Mouse (Mus musculus): ENCODE results near the gene Zfp787. TPM values are rescaled to one million over a fixed set of nuclear protein-coding genes. Genes with fewer than 3 reads are reported as not detected.
A peak's percentile ranks its signal among the peaks of the same experiment; 100 is the strongest.
"Not testable (repeated sequence)": the region's sequence is repeated elsewhere in the genome, so short reads cannot be mapped to it uniquely, and the experiment has no call there.

Gene Zfp787
- total RNA-seq (2022) = 10 to 100 TPM; 24.7 to 29.4 (median 28.0) TPM

DNA sequence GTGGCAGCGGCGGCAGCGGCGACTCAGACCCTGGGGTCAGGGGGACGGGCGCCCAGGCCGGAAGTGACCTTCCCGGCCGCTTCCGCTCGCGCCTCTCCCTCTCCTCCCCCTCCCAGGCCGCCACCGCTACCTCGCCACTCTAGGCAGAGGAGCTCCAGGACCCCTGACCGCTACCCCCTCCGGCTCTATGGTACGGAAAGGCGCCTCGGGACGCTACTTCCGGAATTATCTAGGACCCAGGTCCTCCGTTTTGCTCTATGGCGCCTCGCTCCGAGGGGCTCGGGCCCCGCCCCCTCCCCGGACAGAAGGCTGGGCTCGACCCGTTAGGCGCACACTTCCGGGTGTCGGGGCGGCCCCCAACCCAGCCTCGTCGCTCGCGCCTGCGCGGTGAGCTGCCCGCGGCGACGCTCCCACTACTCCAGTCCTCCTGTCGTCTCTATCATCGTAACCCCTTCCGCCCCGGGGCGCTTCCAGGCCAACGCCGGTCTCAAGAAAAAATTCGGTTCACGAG is at the start of gene Zfp787:
Gene Zfp787, minus strand, starts transcription at position 97 of the 511 bp plus-strand sequence.
- DNase-seq (ENCODE audit: low spot score) = peak; percentile 94

DNA sequence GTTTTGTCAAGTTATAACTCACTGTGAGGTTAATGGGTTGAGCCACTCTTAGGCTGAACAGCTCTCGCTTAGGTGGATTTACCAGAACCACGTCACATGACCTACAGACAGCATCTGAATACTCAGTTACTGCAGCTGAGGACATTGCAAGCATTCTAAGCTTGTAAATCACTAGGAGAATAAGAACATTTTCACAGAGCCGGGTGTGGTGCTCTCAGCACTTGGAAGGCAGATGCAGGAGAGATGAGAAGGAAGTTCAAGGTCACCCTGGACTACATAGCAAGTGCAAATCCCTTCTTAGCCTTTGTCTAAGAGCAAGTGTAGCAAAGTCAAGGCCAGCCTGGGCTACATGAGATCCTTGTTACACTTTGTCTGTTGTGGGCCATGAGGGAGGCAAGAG is 48.4 kb upstream of the Zfp787 start:
- no peak for DNase-seq (ENCODE audit: low spot score)

- DNase-seq (ENCODE audit: low spot score) = no peak
Measured at GRCm38 (mm10) chr7:6196790-6197189, 41.0 kb upstream of the Zfp787 start, which contains the start of gene Galp. Gene Galp, plus strand, starts transcription at chr7:6197090.

GRCm38 (mm10) chr7:6195777-6196176 is 40.0 kb upstream of the Zfp787 start:
- no peak for DNase-seq (ENCODE audit: low spot score)

- DNase-seq (ENCODE audit: low spot score) = peak; percentile 44
Measured at GRCm38 (mm10) chr7:6194129-6194528, 38.3 kb upstream of the Zfp787 start.

DNA sequence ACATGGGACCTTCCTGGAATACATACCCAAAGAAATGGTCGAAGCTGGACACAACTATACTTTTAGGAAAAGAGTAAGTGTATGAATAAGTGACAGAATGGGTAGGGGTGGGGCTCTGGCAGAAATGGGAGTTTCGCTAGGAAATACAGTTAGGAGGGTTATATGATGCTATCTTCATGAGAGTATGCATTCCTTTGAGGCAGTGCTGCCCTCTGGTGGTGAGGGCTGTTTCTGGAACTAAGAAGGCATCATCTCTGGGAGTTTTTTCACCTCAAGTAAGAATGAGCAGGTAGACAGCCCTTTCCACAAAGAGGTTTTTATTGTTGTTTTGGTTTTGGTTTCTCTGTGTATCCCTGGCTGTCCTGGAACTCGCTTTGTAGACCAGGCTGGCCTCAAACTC is 35.6 kb upstream of the Zfp787 start:
- peak; percentile 69 for DNase-seq (ENCODE audit: low spot score)

GRCm38 (mm10) chr7:6189542-6189941 is 33.7 kb upstream of the Zfp787 start:
- no peak for DNase-seq (ENCODE audit: low spot score)

GRCm38 (mm10) chr7:6186756-6187155 is 31.0 kb upstream of the Zfp787 start:
- DNase-seq (ENCODE audit: low spot score) = no peak

DNA sequence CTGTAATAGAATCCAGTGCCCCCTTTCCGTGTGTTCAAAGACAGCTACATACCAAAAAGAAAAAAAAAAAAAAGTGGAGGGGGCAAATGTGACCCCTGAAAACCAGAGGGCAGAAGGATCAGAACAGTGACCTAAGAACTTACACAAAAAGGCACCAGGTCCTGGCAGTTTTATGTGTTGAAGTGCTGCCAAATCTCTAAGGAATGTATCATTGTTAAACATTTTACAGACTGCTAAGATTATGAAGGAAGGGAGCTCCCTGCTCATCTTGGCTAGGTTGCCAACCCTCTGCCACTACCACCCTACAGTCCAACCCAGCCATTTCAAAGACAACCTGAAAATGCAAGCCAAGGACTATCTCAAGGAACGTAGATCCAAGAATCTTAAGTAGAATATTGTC is 30.4 kb upstream of the Zfp787 start:
- DNase-seq (ENCODE audit: low spot score) = no peak

GRCm38 (mm10) chr7:6185391-6185790 is 29.6 kb upstream of the Zfp787 start:
- DNase-seq (ENCODE audit: low spot score) = no peak

DNA sequence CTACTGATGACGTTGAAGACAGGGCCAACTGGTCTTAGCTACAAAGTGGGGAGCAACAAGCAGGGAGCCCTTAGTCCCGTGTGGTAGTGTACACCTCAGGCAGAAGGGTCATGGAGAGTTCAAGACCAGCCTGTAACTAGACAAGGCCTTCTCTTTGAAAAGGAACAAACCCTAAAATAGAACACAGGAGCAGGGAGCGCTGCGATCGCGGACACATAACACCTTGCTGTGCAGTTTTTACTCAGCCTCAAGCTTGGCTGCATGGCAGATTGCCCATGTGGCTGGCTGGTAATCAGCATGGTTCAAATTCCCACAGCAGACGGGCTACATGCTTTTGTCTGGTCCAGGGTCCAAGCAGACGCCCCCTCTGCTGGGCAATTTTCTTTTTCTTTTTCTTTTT is 28.7 kb upstream of the Zfp787 start:
- DNase-seq (ENCODE audit: low spot score) = no peak

- no peak for DNase-seq (ENCODE audit: low spot score)
Measured at GRCm38 (mm10) chr7:6183802-6184201, 28.0 kb upstream of the Zfp787 start.

GRCm38 (mm10) chr7:6182882-6183281 is 27.1 kb upstream of the Zfp787 start:
- no peak for DNase-seq (ENCODE audit: low spot score)

DNA sequence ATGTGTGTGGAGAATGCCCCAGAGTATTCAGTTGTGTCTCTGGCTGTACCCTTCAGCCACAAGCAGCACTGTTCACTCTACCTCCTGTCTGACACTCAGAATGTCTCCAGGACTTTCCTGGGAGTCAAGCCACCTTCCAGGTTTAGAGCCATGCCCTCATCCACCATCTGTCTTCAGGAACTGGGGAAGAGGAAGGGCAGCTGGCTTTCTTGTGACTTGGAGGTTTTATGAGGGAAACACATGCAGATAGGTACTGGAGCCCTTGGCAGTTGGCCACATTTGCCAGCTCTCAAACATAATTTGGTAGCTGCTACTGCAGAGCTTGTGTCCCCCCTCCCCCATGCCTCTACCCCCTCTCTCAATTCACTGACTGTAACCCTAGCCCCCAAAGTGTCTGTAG is 23.2 kb upstream of the Zfp787 start:
- DNase-seq (ENCODE audit: low spot score) = no peak

DNA sequence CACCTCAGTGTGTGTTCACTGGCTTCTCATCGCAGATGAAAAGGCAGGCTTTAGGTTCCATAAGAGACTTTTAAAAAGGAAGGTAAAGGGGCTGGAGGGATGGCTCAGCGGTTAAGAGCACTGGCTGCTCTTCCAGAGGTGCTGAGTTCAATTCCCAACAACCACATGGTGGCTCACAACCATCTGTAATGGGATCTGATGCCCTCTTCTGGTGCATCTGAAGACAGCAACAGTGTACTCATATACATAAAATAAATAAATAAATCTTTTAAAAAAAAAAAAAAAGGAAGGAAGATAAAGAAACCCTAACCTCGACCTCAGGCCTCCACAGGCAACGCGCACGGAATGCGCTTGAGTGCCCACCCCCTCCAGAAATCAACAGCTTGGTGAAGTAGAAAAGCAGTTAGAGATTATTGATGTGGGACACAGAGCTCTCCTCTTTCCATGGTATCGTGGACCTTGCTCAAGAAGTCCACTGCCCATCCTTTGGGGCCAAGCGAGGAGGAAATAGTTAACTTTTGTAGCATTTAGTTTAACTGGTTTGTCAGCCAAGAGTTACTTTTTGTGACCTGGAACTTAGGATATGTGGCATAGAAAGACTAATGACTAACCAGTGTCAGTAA is 18.7 kb upstream of the Zfp787 start:
- not testable (repeated sequence) for DNase-seq (ENCODE audit: low spot score)

- DNase-seq (ENCODE audit: low spot score) = no peak
Measured at GRCm38 (mm10) chr7:6173872-6174271, 18.1 kb upstream of the Zfp787 start.

- DNase-seq (ENCODE audit: low spot score) = no peak
Measured at GRCm38 (mm10) chr7:6172674-6173244, 17.0 kb upstream of the Zfp787 start.

DNA sequence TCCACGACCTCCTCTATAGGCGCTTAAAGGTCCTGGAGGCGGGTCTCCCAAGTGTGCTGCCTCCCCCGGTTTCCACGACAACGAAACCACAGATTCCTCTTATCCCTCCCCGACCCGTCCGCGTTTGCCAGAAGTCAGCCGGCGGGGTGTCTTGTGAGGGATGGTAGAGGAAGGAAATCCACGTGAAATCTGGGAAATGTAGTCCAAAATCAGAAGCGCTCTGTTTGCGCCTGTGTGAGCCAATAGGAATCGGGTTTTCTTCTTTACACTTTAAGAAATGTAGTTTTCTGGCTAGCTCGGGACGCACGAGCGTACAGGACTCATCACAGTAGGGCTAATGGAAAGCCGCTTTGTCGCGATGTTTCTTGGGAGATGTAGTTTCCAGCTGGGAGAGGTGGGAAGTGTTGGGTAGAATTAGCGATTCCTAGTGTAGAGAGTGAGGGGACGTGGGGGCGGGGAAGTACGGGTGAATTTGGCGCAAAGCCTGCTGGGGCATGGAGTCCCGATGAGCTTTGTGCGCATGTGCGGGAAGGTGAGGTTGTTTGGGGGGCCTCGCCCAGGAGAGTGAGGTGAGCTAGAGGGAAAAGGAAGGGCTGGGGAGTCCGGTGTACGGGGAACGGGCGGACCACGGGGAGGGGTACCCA is 16.3 kb upstream of the Zfp787 start, which contains the start of gene Zfp444:
Gene Zfp444, plus strand, starts transcription at position 221 of the 644 bp plus-strand sequence.
- peak; percentile 98 for DNase-seq (ENCODE audit: low spot score)

- DNase-seq (ENCODE audit: low spot score) = peak; percentile 57
Measured at GRCm38 (mm10) chr7:6171444-6172005, 15.7 kb upstream of the Zfp787 start.

DNA sequence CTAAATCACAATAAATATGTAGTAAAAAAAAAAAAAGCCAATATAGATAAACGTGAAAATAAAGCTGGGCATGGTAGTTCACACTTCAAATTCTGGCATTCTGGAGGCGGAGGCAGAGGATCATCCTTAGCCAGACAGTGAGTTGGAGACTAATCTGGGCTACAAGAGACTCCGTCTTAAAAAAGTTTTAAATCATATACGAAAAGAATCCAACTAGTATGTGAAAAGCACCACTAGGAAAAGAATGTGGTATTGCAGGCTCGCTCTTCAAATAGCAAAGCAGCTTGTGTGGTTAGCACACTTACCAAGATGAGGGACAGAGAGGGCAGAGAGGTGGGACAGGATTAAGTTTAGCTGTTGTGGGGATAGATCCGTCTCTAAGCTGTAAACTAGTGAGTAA is 15.1 kb upstream of the Zfp787 start:
- no peak for DNase-seq (ENCODE audit: low spot score)

GRCm38 (mm10) chr7:6170391-6170790 is 14.6 kb upstream of the Zfp787 start:
- DNase-seq (ENCODE audit: low spot score) = no peak

GRCm38 (mm10) chr7:6169403-6169802 is 13.6 kb upstream of the Zfp787 start:
- no peak for DNase-seq (ENCODE audit: low spot score)
